Mouse (Mus musculus) embryo, embryonic 11 days (tissue): ENCODE data around the gene C5ar2.
A peak's percentile ranks its signal among the peaks of the same experiment; 100 is the strongest.
"Not testable (repeated sequence)": the region's sequence is repeated elsewhere in the genome, so short reads cannot be mapped to it uniquely, and the experiment has no call there.

Experiments
- DNase-seq: peaks from one replicate; pipeline ENCODE4 v3.0.0-alpha.2; 2015

C5ar2 gene

DNA sequence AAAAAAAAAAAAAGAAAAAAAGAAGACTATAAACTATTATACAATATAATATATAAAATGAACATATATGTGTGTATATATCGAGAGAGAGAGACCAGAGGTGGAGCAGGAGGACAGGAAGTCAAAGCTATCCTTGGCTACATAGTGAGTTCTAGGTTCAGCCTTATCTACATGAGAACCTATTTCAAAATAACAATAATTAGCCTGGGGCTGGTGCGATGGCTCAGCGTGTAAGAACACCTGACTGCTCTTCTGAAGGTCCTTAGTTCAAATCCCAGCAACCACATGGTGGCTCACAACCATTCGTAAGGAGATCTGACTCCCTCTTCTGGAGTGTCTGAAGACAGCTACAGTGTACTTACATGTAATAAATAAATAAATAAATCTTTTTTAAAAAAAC, 12.0 kb upstream of the C5ar2 start:
- DNase-seq, result not testable (repeated sequence)

DNA sequence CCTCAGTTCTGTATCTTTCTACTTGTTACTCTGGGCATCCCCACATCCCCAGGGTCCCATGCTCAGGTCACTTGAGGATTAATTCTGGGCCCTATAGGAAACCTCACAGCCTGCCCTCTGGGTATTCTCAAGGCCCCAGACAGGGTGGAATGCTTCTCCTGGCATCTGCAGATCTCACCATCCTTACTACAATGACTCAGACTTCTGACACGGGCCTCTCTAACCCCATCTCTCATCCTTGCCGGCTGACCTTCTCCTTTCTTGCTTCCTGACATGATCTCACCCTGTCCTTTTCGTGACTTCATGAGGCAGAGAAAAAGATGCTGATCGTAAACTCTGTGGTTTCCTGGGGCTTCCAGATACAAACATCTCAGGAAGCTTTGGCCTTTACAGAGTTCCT, 10.2 kb upstream of the C5ar2 start:
- no peak for DNase-seq

DNA sequence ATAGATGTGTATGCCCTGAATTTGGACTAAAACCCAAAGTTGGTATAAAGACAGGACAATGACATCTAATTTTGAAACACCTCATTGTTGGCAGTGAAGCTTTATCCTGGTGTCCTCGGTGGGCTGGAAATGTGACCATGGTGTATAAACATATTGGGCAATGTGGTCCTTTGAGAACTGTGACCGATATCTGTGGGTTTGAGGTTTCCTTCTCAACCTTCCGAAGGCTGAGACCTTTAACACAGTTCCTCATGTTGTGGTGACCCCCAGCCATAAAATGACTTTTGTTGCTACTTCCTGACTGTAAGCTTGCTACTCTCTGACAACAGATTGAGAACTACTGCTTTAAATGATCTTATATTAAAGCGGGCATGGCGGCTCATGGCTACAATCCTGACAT, 6.7 kb upstream of the C5ar2 start:
- DNase-seq, result no peak

DNA sequence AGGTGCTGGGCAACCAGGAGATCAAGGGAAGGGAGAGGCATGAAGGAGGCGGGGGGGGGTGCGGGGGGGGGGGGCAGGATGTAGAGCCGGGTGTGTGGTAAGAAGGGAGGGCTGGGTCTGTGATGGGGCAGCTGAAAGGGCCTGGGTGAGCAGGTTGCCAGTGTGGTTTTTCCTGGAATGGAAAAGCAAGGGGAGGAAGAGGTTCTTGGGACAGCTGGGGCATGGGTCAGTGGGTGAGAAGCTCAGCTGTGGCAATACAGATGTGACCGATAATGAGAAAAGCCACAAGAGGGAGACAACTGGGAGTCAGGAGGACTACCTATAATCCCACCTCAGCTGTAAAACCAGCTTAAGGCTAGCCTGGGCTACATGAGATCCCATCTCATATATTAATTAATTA, 2.0 kb upstream of the C5ar2 start:
- no peak for DNase-seq

DNA sequence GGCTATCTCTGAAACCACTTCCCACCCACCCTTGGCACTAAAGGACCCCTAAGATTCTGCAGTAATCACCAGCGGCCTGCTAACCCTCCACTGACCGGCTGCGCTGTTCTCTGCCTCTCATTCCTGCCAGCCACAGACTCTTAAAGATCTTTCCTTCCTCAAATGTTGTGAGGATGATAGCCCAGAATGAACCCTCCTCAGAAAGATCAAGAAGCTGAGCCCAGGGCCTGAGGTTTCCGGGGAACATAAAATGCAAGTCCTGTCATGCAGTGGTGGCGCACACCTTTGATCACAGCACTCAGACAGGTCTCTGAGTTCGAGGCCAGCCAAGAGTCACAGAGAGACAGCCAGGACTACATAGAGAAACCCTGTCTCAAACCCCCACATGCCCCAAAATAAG, 1.8 kb downstream of the C5ar2 start:
- no peak for DNase-seq

DNA sequence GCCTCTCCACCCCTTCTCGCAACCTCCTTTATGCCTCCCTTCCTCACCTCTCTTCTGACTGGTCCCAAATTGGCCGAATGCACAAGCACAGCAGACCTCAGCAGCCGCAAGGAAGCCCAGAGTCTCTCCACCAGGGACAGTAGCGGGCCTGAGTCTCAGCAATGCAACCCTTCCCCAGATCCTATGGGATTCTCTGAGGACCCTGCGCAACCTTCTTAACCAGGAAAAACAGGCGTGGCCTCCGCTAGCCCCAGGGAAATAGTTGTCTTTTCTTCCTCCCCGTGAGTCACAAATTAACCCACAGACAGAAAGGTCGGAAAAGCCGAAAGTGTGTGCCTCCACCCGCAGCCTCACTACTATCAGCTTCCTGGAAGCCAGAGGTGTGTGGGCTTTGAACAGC, 2.2 kb downstream of the C5ar2 start:
- no peak for DNase-seq

GRCm38 (mm10) chr7:16240978-16241303, 3.0 kb downstream of the C5ar2 start:
- no peak for DNase-seq

DNA sequence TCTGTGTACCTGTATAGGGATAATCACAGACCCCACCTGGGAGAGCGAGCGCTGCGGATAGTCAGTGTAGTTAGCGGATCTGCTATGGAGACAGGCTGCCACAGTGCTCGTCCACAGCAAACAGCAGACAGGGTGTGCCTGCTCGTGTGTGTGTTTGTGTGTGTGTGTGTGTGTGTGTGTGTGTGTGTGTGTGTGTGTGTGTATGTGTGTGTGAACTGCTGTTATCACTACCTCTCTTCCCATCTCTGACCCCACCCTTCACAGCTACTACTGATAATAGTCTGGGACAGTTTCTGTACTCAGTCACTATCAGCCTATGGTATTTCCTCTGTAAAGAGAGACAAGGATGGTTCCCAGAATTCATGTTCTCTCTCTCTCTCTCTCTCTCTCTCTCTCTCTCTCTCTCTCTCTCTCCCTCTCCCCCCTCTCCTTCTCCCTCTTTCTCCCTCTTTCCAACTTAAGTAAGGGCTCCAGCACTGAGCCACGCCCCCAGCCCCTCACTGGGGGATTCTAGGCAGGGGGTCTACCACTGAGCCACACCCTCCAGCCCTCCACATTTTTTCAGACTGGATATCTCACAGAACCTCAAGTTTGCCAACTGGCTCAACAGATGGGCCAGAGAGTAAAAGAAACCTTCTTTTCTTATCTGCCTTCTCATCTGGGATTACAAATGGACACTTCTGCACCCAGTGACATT, 3.5 kb downstream of the C5ar2 start:
- DNase-seq, result no peak

- DNase-seq, result no peak
These were observed 4.4 kb downstream of the C5ar2 start for GRCm38 (mm10) chr7:16239554-16239997.

DNA sequence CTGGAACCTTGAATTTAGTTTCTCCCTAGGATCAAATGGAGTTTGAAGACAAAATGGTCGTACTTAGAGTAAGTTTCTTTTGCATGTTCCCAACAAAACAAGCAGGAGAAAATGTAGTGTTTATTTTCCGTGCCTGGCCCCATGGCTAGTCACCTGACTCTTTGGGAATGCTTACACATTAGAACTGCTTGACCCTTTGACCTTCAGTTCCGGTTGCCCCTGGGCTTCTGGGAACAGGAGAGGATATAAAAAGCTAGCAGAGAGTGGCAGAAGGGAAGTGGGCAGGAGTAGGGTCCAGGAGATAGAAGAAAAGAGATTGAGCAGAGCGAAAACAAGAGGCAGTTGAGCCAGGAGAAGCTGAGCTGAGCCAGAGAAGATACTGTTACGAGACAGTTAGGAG, 14.1 kb downstream of the C5ar2 start:
- DNase-seq, result peak; percentile 74

- peak; percentile 97 for DNase-seq
These were observed 22.2 kb downstream of the C5ar2 start, which contains the start of gene Dhx34 for GRCm38 (mm10) chr7:16221582-16222272. Gene Dhx34, minus strand, starts transcription at chr7:16222037.

DNA sequence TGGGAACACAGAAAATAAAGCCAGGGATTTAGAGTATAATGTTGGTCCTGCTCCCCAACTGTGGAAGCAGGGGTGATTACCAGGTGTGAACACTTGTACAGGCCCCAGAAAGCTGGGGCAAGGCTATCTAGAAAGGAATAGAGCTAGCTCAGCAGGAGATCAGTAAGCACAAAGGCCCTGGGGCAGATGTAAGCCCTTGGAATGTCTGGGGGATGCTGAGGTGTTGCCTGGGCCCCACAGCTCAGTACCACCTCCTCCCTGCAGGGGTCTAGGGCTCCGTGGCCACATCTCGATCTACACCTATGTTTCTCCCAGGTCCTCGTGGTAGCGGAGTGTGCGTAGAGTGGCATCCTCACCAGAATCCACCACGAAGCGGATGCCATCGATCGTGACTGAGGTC, 30.0 kb downstream of the C5ar2 start:
- DNase-seq, result no peak

- no peak for DNase-seq
These were observed 30.8 kb downstream of the C5ar2 start for GRCm38 (mm10) chr7:16213196-16213595.

DNA sequence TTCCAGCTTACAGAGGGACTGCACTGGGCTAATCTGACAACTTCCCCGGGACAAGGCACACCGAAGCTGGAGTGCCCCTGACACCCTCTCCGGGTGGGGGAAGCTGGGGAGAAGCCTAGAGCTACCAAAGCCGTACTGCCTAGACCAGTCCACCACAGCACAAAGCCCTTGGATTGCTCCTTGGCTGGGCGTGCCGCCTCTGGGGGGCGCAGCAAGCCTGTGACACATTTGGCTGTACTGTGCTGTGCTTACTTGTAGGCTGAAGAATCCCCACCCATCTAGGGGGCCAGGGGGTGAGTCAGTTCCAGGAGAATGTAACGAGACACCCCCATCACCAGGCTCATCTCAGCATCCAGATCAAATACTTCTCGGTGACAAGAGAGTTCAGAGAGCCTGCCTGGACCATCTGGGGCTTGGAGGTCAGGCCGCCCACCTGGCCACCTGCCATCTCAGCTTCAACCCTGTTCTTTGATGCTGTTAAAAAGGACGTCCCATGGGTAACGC, 33.0 kb downstream of the C5ar2 start:
- peak; percentile 27 for DNase-seq

GRCm38 (mm10) chr7:16208781-16209665, 34.9 kb downstream of the C5ar2 start:
- no peak for DNase-seq

DNA sequence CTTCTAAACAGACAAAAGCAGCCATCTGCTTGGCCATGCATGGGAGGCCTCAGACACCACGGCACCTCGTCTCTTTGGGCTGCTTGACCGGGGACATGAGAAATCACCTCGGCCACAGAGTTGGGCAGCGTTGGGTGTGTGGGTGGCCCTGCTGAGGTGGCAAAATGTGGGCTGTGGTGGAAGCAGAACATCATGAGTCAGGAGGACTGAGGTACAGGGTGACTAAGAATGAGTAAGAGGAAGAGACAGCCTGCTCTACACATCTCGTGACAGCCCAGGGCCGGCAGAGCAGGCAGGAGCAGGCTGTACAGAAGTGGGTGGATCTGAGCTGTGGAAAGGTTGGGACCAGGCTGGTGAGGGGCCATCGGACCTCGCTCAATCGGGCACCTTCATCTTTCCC, 36.5 kb downstream of the C5ar2 start:
- DNase-seq, result no peak

DNA sequence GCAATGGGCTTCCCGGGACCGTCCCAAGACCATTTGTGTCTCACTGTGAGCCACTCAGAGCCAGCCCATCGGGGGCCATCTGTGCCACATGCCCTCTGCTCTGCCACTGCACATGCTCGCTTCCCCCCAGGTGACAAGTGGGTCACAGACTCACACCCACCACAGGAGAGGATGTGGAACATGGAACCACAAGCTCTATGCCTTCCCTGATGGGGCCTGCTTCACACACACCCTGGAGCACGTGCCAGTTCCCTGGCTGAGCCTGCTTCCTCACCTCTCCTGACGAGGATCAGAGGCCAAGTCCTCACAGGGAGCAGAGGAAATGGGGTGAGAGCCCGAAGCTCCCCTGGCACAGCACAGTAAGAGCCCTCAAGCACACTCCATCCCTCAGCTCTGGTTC, 36.9 kb downstream of the C5ar2 start:
- DNase-seq, result no peak

GRCm38 (mm10) chr7:16204791-16205190, 39.2 kb downstream of the C5ar2 start:
- DNase-seq, result no peak

DNA sequence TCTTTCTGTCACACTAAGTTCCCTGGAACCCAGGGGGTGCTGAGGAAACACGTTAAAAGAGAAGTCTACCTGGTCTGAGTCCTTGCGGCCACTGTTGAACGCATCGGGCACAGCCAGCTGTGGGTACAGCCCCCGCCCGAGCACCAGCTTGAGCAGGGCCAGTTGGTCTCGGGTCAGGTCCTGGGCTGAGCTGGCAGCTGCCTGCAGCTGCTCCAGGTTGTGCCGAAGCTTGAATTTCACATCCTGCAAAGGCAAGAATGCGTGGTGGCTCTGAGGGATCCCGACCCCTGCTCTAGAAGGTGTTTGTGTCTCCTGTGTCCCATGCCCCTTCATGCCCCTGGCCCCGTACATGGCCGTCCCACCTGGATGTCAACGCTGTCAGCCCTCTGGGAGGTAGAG, 40.5 kb downstream of the C5ar2 start:
- DNase-seq, result no peak

DNA sequence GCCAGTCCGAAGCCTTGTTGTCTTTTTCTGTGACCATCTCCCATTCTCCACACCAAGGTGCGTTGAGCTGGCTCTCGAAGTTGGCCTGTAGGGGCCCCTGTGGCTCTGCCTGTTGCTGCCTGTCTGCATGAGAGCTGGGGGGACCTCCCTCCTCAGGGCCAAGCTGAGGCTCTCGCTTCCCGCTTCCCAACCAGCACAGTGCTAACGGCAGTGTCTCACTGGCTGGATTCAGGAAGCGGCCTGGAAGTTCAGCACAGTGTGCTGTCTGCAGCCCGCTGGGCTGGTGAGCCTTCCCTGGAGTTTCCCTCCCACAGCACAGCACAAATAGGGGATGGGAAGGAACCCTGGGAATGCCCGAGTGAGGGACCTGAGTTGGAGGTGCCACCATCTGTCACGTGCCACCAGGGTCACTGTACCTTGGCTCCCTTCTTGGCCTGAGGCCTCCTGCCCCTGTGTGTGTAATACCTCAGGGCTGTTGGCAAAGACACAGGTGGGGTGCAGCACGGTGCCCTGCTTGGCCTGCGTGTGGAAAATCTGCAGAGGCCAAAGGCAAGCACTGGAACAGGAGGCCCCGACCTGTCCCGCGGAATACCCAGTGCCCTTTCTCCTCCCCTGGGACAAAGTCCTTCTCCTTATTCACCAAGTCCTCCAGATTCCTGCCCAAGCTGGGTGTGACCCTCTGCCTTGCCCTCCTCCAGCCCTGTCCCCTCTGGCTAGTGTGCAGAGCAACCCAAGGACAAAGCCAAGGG, 41.0 kb downstream of the C5ar2 start:
- no peak for DNase-seq

DNA sequence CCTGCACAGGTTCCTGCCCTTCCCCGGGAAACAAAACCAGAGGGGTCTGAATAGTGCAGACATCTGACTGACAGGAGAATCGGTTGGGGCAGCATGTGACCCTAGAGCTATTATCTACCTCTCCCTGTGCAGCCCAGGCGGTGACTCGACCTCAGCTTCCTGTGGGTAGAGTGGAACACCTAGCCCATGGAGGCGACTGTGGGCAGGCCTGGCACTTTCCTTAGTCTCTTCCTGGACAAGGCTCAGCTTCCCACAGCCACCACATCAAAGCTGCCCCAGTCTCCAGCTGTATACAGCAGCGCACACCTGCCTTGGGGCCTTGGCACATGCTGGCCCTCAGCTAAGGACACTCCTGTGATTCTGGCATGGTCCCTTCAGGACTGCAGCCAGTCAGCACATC, 42.8 kb downstream of the C5ar2 start:
- no peak for DNase-seq

- DNase-seq, result no peak
These were observed 45.4 kb downstream of the C5ar2 start for GRCm38 (mm10) chr7:16198540-16198939.

DNA sequence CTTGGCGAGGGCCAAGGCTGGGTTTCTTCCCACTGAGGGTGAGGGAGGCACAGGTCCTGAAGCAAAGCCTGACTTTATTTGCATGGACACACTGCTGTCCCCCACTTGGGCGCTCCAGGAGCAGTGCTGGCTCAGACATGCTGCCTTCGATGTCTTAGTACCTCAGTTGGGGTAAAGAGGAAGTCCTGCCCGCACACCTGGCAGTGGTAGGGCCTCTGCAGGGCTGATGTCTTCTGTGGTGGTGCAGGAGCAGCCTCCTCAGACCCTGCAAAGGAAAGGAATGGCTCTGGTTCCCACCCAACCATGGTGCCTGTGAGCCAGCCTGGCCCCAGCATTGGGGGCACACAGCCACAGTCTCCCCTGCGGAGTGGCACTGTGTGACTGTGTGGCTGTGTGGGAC, 46.8 kb downstream of the C5ar2 start:
- no peak for DNase-seq
